Mouse (Mus musculus): ENCODE measurements around the gene Sapcd1. TPM values are rescaled to one million over a fixed set of nuclear protein-coding genes. Genes with fewer than 3 reads are reported as not detected.

Sapcd1 gene
- polyA plus RNA-seq, 1 experiment from 2014 or later, result 12.2 TPM

- Histone ChIP-seq H3K36me3 (ENCODE audit: control insufficient read depth, insufficient read depth, low read length) (peaks cover 63% of the 10 kb centered on the region), H3K9ac (ENCODE audit: low read depth, low read length) (peak within 1 kb of the TSS; percentile 85), H3K4me3 (ENCODE audit: low read depth, low read length) (peak within 1 kb of the TSS; percentile 65), H3K4me2 (ENCODE audit: low read depth, low read length) (peak within 1 kb of the TSS; percentile 86), H3K4me1 (ENCODE audit: control insufficient read depth, insufficient read depth, low read length) (no peaks in the 10 kb centered on the region; the same call in 1 of the 2 replicates), H3K9me3 (ENCODE audit: control insufficient read depth, low read length) (no peaks in the 10 kb centered on the region), H3K27me3 (replicated peaks; ENCODE audit: control insufficient read depth, insufficient read depth, low read length) (no peaks in the 10 kb centered on the region), H3K27ac (replicated peaks; ENCODE audit: low read depth, low read length) (peak within 1 kb of the TSS; percentile 92)
- DNase-seq (ENCODE audit: low spot score) (peak; percentile 98), ATAC-seq (ENCODE audit: low read depth) (peak; percentile 90)
- WGBS, result under 1% methylated on average over 55 of the region's 57 CpGs
Measured at GRCm38 (mm10) chr17:35058911-35059892, 31.4 kb upstream of the Sapcd1 start, which contains the start of gene Ddah2. Ddah2 (plus strand) TSS chr17:35059035.

GRCm38 (mm10) chr17:35058316-35058715 lies 30.5 kb upstream of the Sapcd1 start:
- Histone ChIP-seq H3K4me1 (ENCODE audit: control insufficient read depth, insufficient read depth, low read length) (no peaks in the 10 kb centered on the region; the same call in 1 of the 2 replicates), H3K4me2 (ENCODE audit: low read depth, low read length) (peak overlapping the region; percentile 86), H3K27ac (replicated peaks; ENCODE audit: low read depth, low read length) (peak overlapping the region; percentile 92), H3K9ac (ENCODE audit: low read depth, low read length) (peak overlapping the region; percentile 85; the same call in 1 of the 2 replicates), H3K27me3 (replicated peaks; ENCODE audit: control insufficient read depth, insufficient read depth, low read length) (no peaks in the 10 kb centered on the region), H3K36me3 (ENCODE audit: control insufficient read depth, insufficient read depth, low read length) (peaks cover 72% of the 10 kb centered on the region), H3K4me3 (ENCODE audit: low read depth, low read length) (peak overlapping the region; percentile 65; the same call in 1 of the 2 replicates), H3K9me3 (ENCODE audit: control insufficient read depth, low read length) (no peaks in the 10 kb centered on the region)
- no peak for ATAC-seq (ENCODE audit: low read depth)
- WGBS, result 58% methylated on average over 9 of the region's 9 CpGs
- no peak for DNase-seq (ENCODE audit: low spot score)

GRCm38 (mm10) chr17:35057090-35057489 lies 29.3 kb upstream of the Sapcd1 start:
- no peak overlapping the region for H3K4me3 ChIP-seq (ENCODE audit: low read depth, low read length)
- H3K4me1 ChIP-seq (ENCODE audit: control insufficient read depth, insufficient read depth, low read length), result peaks cover 3% of the 10 kb centered on the region
- WGBS, result 79% methylated on average over 3 of the region's 3 CpGs
- no peak overlapping the region for H3K27ac ChIP-seq (replicated peaks; ENCODE audit: low read depth, low read length)
- peaks cover 74% of the 10 kb centered on the region for H3K36me3 ChIP-seq (ENCODE audit: control insufficient read depth, insufficient read depth, low read length)
- no peak overlapping the region for H3K9ac ChIP-seq (ENCODE audit: low read depth, low read length)
- no peak for ATAC-seq (ENCODE audit: low read depth)
- no peaks in the 10 kb centered on the region for H3K9me3 ChIP-seq (ENCODE audit: control insufficient read depth, low read length)
- H3K27me3 ChIP-seq (replicated peaks; ENCODE audit: control insufficient read depth, insufficient read depth, low read length), result no peaks in the 10 kb centered on the region
- H3K4me2 ChIP-seq (ENCODE audit: low read depth, low read length), result no peak overlapping the region
- no peak for DNase-seq (ENCODE audit: low spot score)

- DNase-seq (ENCODE audit: low spot score) (no peak), ATAC-seq (ENCODE audit: low read depth) (no peak)
- 87% methylated on average over 7 of the region's 7 CpGs for WGBS
- Histone ChIP-seq H3K9ac (ENCODE audit: low read depth, low read length) (no peak overlapping the region), H3K4me2 (ENCODE audit: low read depth, low read length) (no peak overlapping the region), H3K4me3 (ENCODE audit: low read depth, low read length) (no peak overlapping the region), H3K27me3 (replicated peaks; ENCODE audit: control insufficient read depth, insufficient read depth, low read length) (no peaks in the 10 kb centered on the region), H3K4me1 (ENCODE audit: control insufficient read depth, insufficient read depth, low read length) (peaks cover 8% of the 10 kb centered on the region), H3K27ac (replicated peaks; ENCODE audit: low read depth, low read length) (no peak overlapping the region), H3K36me3 (ENCODE audit: control insufficient read depth, insufficient read depth, low read length) (peaks cover 64% of the 10 kb centered on the region), H3K9me3 (ENCODE audit: control insufficient read depth, low read length) (no peaks in the 10 kb centered on the region)
Measured at GRCm38 (mm10) chr17:35055691-35056495, 28.1 kb upstream of the Sapcd1 start.

GRCm38 (mm10) chr17:35052271-35052798 lies 24.5 kb upstream of the Sapcd1 start:
- ATAC-seq (ENCODE audit: low read depth) (no peak), DNase-seq (ENCODE audit: low spot score) (no peak)
- Histone ChIP-seq H3K27ac (replicated peaks; ENCODE audit: low read depth, low read length) (peak overlapping the region; percentile 96), H3K4me2 (ENCODE audit: low read depth, low read length) (peak overlapping the region; percentile 83), H3K9ac (ENCODE audit: low read depth, low read length) (peak overlapping the region; percentile 84), H3K9me3 (ENCODE audit: control insufficient read depth, low read length) (no peaks in the 10 kb centered on the region), H3K36me3 (ENCODE audit: control insufficient read depth, insufficient read depth, low read length) (peaks cover 47% of the 10 kb centered on the region), H3K4me3 (ENCODE audit: low read depth, low read length) (peak overlapping the region; percentile 61), H3K4me1 (ENCODE audit: control insufficient read depth, insufficient read depth, low read length) (peaks cover 30% of the 10 kb centered on the region), H3K27me3 (replicated peaks; ENCODE audit: control insufficient read depth, insufficient read depth, low read length) (no peaks in the 10 kb centered on the region)
- WGBS, result 68% methylated on average over 12 of the region's 12 CpGs

- peaks cover 36% of the 10 kb centered on the region for H3K4me1 ChIP-seq (ENCODE audit: control insufficient read depth, insufficient read depth, low read length)
- peak; percentile 45 for ATAC-seq (ENCODE audit: low read depth)
- H3K36me3 ChIP-seq (ENCODE audit: control insufficient read depth, insufficient read depth, low read length), result peaks cover 42% of the 10 kb centered on the region
- peak overlapping the region; percentile 61 for H3K4me3 ChIP-seq (ENCODE audit: low read depth, low read length)
- no peaks in the 10 kb centered on the region for H3K9me3 ChIP-seq (ENCODE audit: control insufficient read depth, low read length)
- H3K27ac ChIP-seq (replicated peaks; ENCODE audit: low read depth, low read length), result peak overlapping the region; percentile 96
- peak overlapping the region; percentile 84 for H3K9ac ChIP-seq (ENCODE audit: low read depth, low read length)
- H3K27me3 ChIP-seq (replicated peaks; ENCODE audit: control insufficient read depth, insufficient read depth, low read length), result no peaks in the 10 kb centered on the region
- H3K4me2 ChIP-seq (ENCODE audit: low read depth, low read length), result peak overlapping the region; percentile 83
- WGBS, result under 1% methylated on average over 21 of the region's 21 CpGs
- peak; percentile 92 for DNase-seq (ENCODE audit: low spot score)
Measured at GRCm38 (mm10) chr17:35051156-35052086, 23.6 kb upstream of the Sapcd1 start.

GRCm38 (mm10) chr17:35050126-35050750 lies 22.4 kb upstream of the Sapcd1 start:
- Histone ChIP-seq H3K36me3 (ENCODE audit: control insufficient read depth, insufficient read depth, low read length) (peaks cover 30% of the 10 kb centered on the region), H3K9ac (ENCODE audit: low read depth, low read length) (peak overlapping the region; percentile 84), H3K4me2 (ENCODE audit: low read depth, low read length) (peak overlapping the region; percentile 83), H3K4me3 (ENCODE audit: low read depth, low read length) (peak overlapping the region; percentile 61), H3K27ac (replicated peaks; ENCODE audit: low read depth, low read length) (peak overlapping the region; percentile 96), H3K9me3 (ENCODE audit: control insufficient read depth, low read length) (no peaks in the 10 kb centered on the region), H3K4me1 (ENCODE audit: control insufficient read depth, insufficient read depth, low read length) (peaks cover 46% of the 10 kb centered on the region), H3K27me3 (replicated peaks; ENCODE audit: control insufficient read depth, insufficient read depth, low read length) (no peaks in the 10 kb centered on the region)
- DNase-seq (ENCODE audit: low spot score) (peak; percentile 85), ATAC-seq (ENCODE audit: low read depth) (peak; percentile 34)
- under 1% methylated on average over 21 of the region's 27 CpGs for WGBS

Measured in embryonic facial prominence, embryonic 14.5 days (tissue).